Mouse (Mus musculus) neural tube, embryonic 14.5 days (tissue): ENCODE measurements around the gene Gm27027. TPM values are rescaled to one million over a fixed set of nuclear protein-coding genes. Genes with fewer than 3 reads are reported as not detected.

Experiments
- ATAC-seq: fragments of 200-750 bp; cut with Nextera tagmentation; 2 replicates; pipeline ENCODE4 v1.8.0; 2017; ENCODE audit warnings: low read depth, mild to moderate bottlenecking, moderate TSS enrichment, moderate library complexity
- H3K27ac ChIP-seq: fragments of 300-500 bp; sonication (generic); 2 replicates; pipeline ENCODE4 v1.5.1; 2014; ENCODE audit warnings: low read depth, mild to moderate bottlenecking, control low read depth, low read length, moderate library complexity, mixed read lengths
- H3K27me3 ChIP-seq: fragments of 300-500 bp; sonication (generic); 2 replicates; pipeline ENCODE4 v1.6.1; 2014; ENCODE audit warnings: low read length; ENCODE audit not compliant: control insufficient read depth, insufficient read depth
- H3K36me3 ChIP-seq: fragments of 300-500 bp; sonication (generic); 2 replicates; pipeline ENCODE4 v1.6.1; 2014; ENCODE audit warnings: low read length, mixed read lengths; ENCODE audit not compliant: control insufficient read depth, insufficient read depth
- H3K4me1 ChIP-seq: fragments of 300-500 bp; sonication (generic); 2 replicates; pipeline ENCODE4 v1.6.1; 2014; ENCODE audit warnings: low read length; ENCODE audit not compliant: control insufficient read depth, insufficient read depth
- H3K4me2 ChIP-seq: fragments of 300-500 bp; sonication (generic); 2 replicates; pipeline ENCODE4 v1.6.1; 2014; ENCODE audit warnings: mild to moderate bottlenecking, low read depth, low read length, control low read depth
- H3K4me3 ChIP-seq: fragments of 300-500 bp; sonication (generic); 2 replicates; pipeline ENCODE4 v1.5.1; 2014; ENCODE audit warnings: low read depth, low read length, control low read depth, mixed read lengths
- H3K9ac ChIP-seq: fragments of 300-500 bp; sonication (generic); replicated peaks from 2 replicates; pipeline ENCODE4 v1.6.1; 2014; ENCODE audit warnings: low read depth, mild to moderate bottlenecking, control low read depth, low read length, mixed read lengths
- H3K9me3 ChIP-seq: fragments of 300-500 bp; sonication (generic); 2 replicates; pipeline ENCODE4 v1.6.1; 2016; ENCODE audit warnings: low read length; ENCODE audit not compliant: control insufficient read depth
- WGBS: fragments of 180-500 bp; shearing (Covaris S2); extraction: QIAGEN DNeasy Blood & Tissue Kit; methylation state at CpG from one replicate; pipeline ENCODE4 v1.1.7; 2014; 5-methylcytosine and 5-hydroxymethylcytosine counted together
- polyA plus RNA-seq: library from polyadenylated mRNA; unstranded; fragments of >200 nt; fragmentation: Nextera tagmentation; extraction: Ambion mirVana; gene quantifications from 2 replicates; pipeline ENCODE4 v1.2.1, GENCODE M21; 2014

Gm27027 gene
- not detected in 2 replicates for polyA plus RNA-seq

DNA sequence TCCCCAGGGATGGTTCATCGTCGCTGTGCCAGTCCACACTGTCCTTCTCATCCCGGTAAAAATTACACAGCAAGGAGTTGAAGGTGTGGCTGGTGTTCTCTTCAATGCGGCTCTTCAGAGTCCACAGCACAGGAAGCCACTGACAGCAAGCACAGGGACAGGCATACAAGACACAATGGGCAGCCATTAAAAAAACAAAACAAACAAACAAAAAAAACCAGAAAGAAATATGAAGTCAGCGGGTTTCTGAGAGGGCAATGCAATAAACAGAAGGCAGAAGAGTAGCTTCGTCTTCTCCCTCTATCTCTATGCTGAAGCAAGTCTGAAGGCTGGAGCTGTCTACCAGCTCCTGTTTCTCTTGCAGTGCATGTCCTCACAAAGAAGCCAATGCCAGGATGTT, at the start of gene Gm27027:
Gene Gm27027, minus strand, starts transcription at position 101 of the 400 bp plus-strand sequence.
- no peak for ATAC-seq
- Histone ChIP-seq H3K9me3 (no peaks in the 10 kb centered on the region), H3K4me1 (peaks cover 9% of the 10 kb centered on the region), H3K27ac (no peak within 1 kb of the TSS), H3K9ac (no peak within 1 kb of the TSS), H3K36me3 (peaks cover 32% of the 10 kb centered on the region; the same call in 1 of the 2 replicates), H3K27me3 (no peaks in the 10 kb centered on the region), H3K4me2 (no peak within 1 kb of the TSS), H3K4me3 (no peak within 1 kb of the TSS)
- 91% methylated on average over 6 of the region's 6 CpGs for WGBS

GRCm38 (mm10) chr2:94045411-94046090, 49.4 kb upstream of the Gm27027 start:
- H3K9me3 ChIP-seq = no peaks in the 10 kb centered on the region
- H3K4me1 ChIP-seq = peaks cover 14% of the 10 kb centered on the region; the same call in 1 of the 2 replicates
- H3K9ac ChIP-seq = no peak overlapping the region
- 60% methylated on average over 6 of the region's 6 CpGs for WGBS
- no peak overlapping the region for H3K4me3 ChIP-seq
- ATAC-seq = no peak
- H3K36me3 ChIP-seq = no peaks in the 10 kb centered on the region
- no peaks in the 10 kb centered on the region for H3K27me3 ChIP-seq
- no peak overlapping the region for H3K27ac ChIP-seq
- H3K4me2 ChIP-seq = no peak overlapping the region

- no peak overlapping the region for H3K9ac ChIP-seq
- H3K27me3 ChIP-seq = no peaks in the 10 kb centered on the region
- no peak overlapping the region for H3K4me2 ChIP-seq
- H3K9me3 ChIP-seq = no peaks in the 10 kb centered on the region
- WGBS = 85% methylated on average over 2 of the region's 2 CpGs
- no peak for ATAC-seq
- H3K36me3 ChIP-seq = no peaks in the 10 kb centered on the region
- no peak overlapping the region for H3K4me3 ChIP-seq
- no peak overlapping the region for H3K27ac ChIP-seq
- H3K4me1 ChIP-seq = peaks cover 11% of the 10 kb centered on the region; the same call in 1 of the 2 replicates
These were observed 48.0 kb upstream of the Gm27027 start for GRCm38 (mm10) chr2:94044174-94044573.

- peaks cover 7% of the 10 kb centered on the region; the same call in 1 of the 2 replicates for H3K4me1 ChIP-seq
- H3K27ac ChIP-seq = no peak overlapping the region
- H3K4me3 ChIP-seq = no peak overlapping the region
- H3K9me3 ChIP-seq = no peaks in the 10 kb centered on the region
- WGBS = 39% methylated on average over 5 of the region's 5 CpGs
- ATAC-seq = peak; percentile 46; the same call in 1 of the 2 replicates
- H3K27me3 ChIP-seq = no peaks in the 10 kb centered on the region
- H3K9ac ChIP-seq = no peak overlapping the region
- no peaks in the 10 kb centered on the region for H3K36me3 ChIP-seq
- no peak overlapping the region for H3K4me2 ChIP-seq
These were observed 47.5 kb upstream of the Gm27027 start for GRCm38 (mm10) chr2:94043662-94044061.

- Histone ChIP-seq H3K27me3 (no peaks in the 10 kb centered on the region), H3K4me2 (no peak overlapping the region), H3K9ac (no peak overlapping the region), H3K4me3 (no peak overlapping the region), H3K27ac (no peak overlapping the region), H3K4me1 (peaks cover 3% of the 10 kb centered on the region; the same call in 1 of the 2 replicates), H3K36me3 (no peaks in the 10 kb centered on the region), H3K9me3 (no peaks in the 10 kb centered on the region)
- 94% methylated on average over 3 of the region's 3 CpGs for WGBS
- no peak for ATAC-seq
These were observed 46.3 kb upstream of the Gm27027 start for GRCm38 (mm10) chr2:94042461-94042860.

GRCm38 (mm10) chr2:94040391-94041125, 44.4 kb upstream of the Gm27027 start:
- Histone ChIP-seq H3K9ac (no peak overlapping the region), H3K4me1 (peaks cover 3% of the 10 kb centered on the region; the same call in 1 of the 2 replicates), H3K27me3 (no peaks in the 10 kb centered on the region), H3K9me3 (no peaks in the 10 kb centered on the region), H3K4me3 (no peak overlapping the region), H3K4me2 (no peak overlapping the region), H3K36me3 (no peaks in the 10 kb centered on the region), H3K27ac (no peak overlapping the region)
- no peak for ATAC-seq
- WGBS = 96% methylated on average over 5 of the region's 5 CpGs

DNA sequence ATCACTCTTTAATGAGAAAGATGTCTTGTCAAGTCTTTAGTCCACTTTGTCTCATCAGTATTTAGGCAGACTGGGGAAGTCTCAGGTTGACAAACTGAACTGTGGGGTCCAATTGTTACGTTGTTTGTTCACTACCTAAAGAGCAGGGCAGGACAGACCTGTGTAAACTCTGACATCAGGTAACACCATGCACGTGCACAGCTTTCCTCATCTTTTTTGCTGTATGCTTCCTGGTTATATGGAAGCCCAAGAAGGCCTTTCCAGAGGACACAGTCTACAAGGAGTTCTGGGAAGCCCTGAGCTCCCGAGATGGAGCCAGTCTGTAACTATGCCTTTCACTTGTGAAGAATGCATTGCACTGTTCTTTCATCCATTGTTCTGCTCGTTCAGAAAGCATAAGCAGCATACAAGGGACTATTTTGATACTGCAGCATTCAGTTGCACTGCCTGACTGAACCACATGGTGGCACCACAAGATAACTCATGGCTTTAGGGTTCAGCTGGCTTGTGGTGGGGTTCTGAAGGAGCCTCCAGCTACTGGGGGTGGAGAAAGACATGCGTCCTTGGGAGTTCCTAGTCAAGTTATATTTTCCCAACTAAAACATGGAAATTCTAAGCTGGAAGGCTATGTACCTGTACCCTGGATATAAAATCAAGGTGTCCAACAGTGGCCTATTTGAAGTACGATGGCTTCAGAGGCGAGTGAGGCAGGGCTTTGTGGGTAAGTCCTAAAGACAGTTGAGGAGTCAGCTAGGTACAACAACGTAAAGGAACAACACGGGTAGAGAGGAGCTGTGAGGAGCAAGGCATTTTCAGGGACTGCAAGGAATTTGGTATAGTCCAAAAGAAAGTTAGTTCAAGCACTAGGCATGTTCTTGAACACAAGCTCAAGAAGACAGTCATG, 39.5 kb upstream of the Gm27027 start:
- Histone ChIP-seq H3K27me3 (no peaks in the 10 kb centered on the region), H3K36me3 (no peaks in the 10 kb centered on the region), H3K9me3 (no peaks in the 10 kb centered on the region), H3K9ac (no peak overlapping the region), H3K27ac (no peak overlapping the region), H3K4me1 (no peaks in the 10 kb centered on the region), H3K4me2 (no peak overlapping the region), H3K4me3 (no peak overlapping the region)
- ATAC-seq = peak; percentile 80; the same call in 1 of the 2 replicates
- WGBS = 72% methylated on average over 9 of the region's 9 CpGs

- Histone ChIP-seq H3K9me3 (no peaks in the 10 kb centered on the region), H3K27me3 (no peaks in the 10 kb centered on the region), H3K4me3 (no peak overlapping the region), H3K9ac (no peak overlapping the region), H3K4me2 (no peak overlapping the region), H3K4me1 (no peaks in the 10 kb centered on the region), H3K27ac (no peak overlapping the region), H3K36me3 (no peaks in the 10 kb centered on the region)
- no peak for ATAC-seq
These were observed 34.4 kb upstream of the Gm27027 start for GRCm38 (mm10) chr2:94030602-94031001.
